Mouse (Mus musculus) lung, postnatal 0 days (tissue): ENCODE results near the gene Csrp3.

ENCODE experiments used
- CTCF ChIP-seq: IDR thresholded peaks from 2 replicates; pipeline ENCODE4 v1.5.1; 2016; ENCODE audit warnings: antibody characterized with exemption, mild to moderate bottlenecking
- EP300 ChIP-seq: IDR thresholded peaks from 2 replicates; pipeline ENCODE4 v1.6.1; 2016; ENCODE audit warnings: antibody characterized with exemption, mild to moderate bottlenecking, control low read depth

DNA sequence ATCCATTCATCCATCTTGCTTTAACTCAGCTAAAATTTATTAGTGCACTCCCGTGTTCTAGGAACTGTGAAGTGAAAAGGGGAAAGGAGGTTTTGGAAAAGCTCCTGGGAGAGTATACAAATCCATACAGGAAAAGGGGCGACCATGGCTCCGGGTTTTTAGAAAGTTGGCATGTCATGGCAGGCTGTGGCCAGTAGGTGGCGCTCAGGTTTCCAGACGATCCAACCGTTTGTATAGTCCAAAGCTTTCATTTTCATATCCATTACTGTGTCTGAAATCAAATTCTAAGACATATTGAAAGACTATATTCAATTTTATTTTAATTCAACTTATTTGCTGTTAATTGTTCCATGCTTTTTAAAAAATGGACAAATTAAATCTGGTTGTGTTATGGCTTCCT lies 46.3 kb upstream of the Csrp3 start:
- TF ChIP-seq EP300: no peak
- peak; percentile 87 for TF ChIP-seq CTCF
